Mouse (Mus musculus): ENCODE measurements around the gene Lsm4.

The Lsm4 gene

GRCm38 (mm10) chr8:70673079-70673856 lies at the start of gene Lsm4:
Gene Lsm4, plus strand, starts transcription at chr8:70673248.
- peak; percentile 92 for DNase-seq (ENCODE audit: low read depth in 1 of 2, low spot score in 2 of 2)

GRCm38 (mm10) chr8:70625104-70625503 lies 47.9 kb upstream of the Lsm4 start:
- DNase-seq (ENCODE audit: low read depth in 1 of 2, low spot score in 2 of 2): no peak

- no peak for DNase-seq (ENCODE audit: low read depth in 1 of 2, low spot score in 2 of 2)
These were observed 46.0 kb upstream of the Lsm4 start for GRCm38 (mm10) chr8:70627041-70627440.

GRCm38 (mm10) chr8:70628986-70629490 lies 44.0 kb upstream of the Lsm4 start:
- DNase-seq (ENCODE audit: low read depth in 1 of 2, low spot score in 2 of 2): no peak

- peak; percentile 62 to 88 for DNase-seq (ENCODE audit: low read depth in 1 of 2, low spot score in 2 of 2)
These were observed 43.2 kb upstream of the Lsm4 start for GRCm38 (mm10) chr8:70629574-70630531.

GRCm38 (mm10) chr8:70630532-70631381 lies 42.3 kb upstream of the Lsm4 start:
- no peak for DNase-seq (ENCODE audit: low read depth in 1 of 2, low spot score in 2 of 2)

GRCm38 (mm10) chr8:70631436-70631835 lies 41.6 kb upstream of the Lsm4 start:
- DNase-seq (ENCODE audit: low read depth in 1 of 2, low spot score in 2 of 2): no peak

- DNase-seq (ENCODE audit: low read depth in 1 of 2, low spot score in 2 of 2): no peak
These were observed 40.6 kb upstream of the Lsm4 start, which contains the start of gene Gdf15 for GRCm38 (mm10) chr8:70632346-70632892. Gene Gdf15, minus strand, starts transcription at chr8:70632456.

- peak in 1 of 2 experiments; percentile 68 for DNase-seq (ENCODE audit: low read depth in 1 of 2, low spot score in 2 of 2)
These were observed 39.0 kb upstream of the Lsm4 start for GRCm38 (mm10) chr8:70634066-70634465.

- DNase-seq (ENCODE audit: low read depth in 1 of 2, low spot score in 2 of 2): no peak
These were observed 37.5 kb upstream of the Lsm4 start for GRCm38 (mm10) chr8:70635527-70635926.

- DNase-seq (ENCODE audit: low read depth in 1 of 2, low spot score in 2 of 2): no peak
These were observed 36.2 kb upstream of the Lsm4 start for GRCm38 (mm10) chr8:70636838-70637237.

- no peak for DNase-seq (ENCODE audit: low read depth in 1 of 2, low spot score in 2 of 2)
These were observed 34.3 kb upstream of the Lsm4 start for GRCm38 (mm10) chr8:70638752-70639151.

GRCm38 (mm10) chr8:70643019-70643418 lies 30.0 kb upstream of the Lsm4 start:
- DNase-seq (ENCODE audit: low read depth in 1 of 2, low spot score in 2 of 2): no peak

GRCm38 (mm10) chr8:70644065-70644464 lies 29.0 kb upstream of the Lsm4 start:
- no peak for DNase-seq (ENCODE audit: low read depth in 1 of 2, low spot score in 2 of 2)

- peak in 1 of 2 experiments; percentile 44 for DNase-seq (ENCODE audit: low read depth in 1 of 2, low spot score in 2 of 2)
These were observed 27.4 kb upstream of the Lsm4 start for GRCm38 (mm10) chr8:70645501-70646224.

- DNase-seq (ENCODE audit: low read depth in 1 of 2, low spot score in 2 of 2): no peak
These were observed 26.7 kb upstream of the Lsm4 start for GRCm38 (mm10) chr8:70646369-70646768.

- DNase-seq (ENCODE audit: low read depth in 1 of 2, low spot score in 2 of 2): no peak
These were observed 26.3 kb upstream of the Lsm4 start for GRCm38 (mm10) chr8:70646775-70647174.

- DNase-seq (ENCODE audit: low read depth in 1 of 2, low spot score in 2 of 2): no peak
These were observed 25.5 kb upstream of the Lsm4 start for GRCm38 (mm10) chr8:70647343-70648163.

- DNase-seq (ENCODE audit: low read depth in 1 of 2, low spot score in 2 of 2): no peak
These were observed 24.9 kb upstream of the Lsm4 start for GRCm38 (mm10) chr8:70648164-70648442.
